Mouse (Mus musculus) lung, adult 2 months (tissue): ENCODE measurements around the gene Ifih1.

Experiments used
- CTCF ChIP-seq: fragments of 200-500 bp; IDR thresholded peaks from 2 replicates; pipeline ENCODE4 v1.5.1; 2011; ENCODE audit warnings: mild to moderate bottlenecking, low read length, control low read depth; ENCODE audit not compliant: insufficient read depth
- POLR2A ChIP-seq: fragments of 200-500 bp; IDR thresholded peaks from 2 replicates; pipeline ENCODE4 v1.6.1; 2011; ENCODE audit warnings: low read depth, mild to moderate bottlenecking, control low read depth, low read length, borderline replicate concordance; ENCODE audit errors: extremely low read depth

DNA sequence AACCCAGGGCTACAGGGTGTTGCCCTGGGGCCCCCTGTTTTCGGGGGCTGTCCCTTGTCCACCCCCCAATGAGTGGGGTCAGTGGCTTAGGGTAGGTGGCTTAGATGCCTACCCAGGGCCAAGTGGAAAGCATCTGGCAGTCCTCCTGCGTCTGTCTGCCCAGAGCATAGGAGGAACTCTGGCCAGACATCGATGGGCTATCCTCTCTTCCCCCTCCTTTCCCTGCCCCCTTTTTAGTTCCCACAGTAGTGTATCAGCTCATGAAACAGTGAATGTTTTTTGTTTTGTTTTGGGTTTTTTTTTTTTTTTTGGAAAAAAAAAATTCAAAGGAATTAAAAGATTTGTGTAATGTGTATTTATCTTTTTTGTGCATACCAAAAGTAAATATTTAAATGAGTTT, 54.5 kb downstream of the Ifih1 start:
- TF ChIP-seq CTCF, result no peak
- no peak for TF ChIP-seq POLR2A
